Mouse (Mus musculus) liver, postnatal 0 days (tissue): ENCODE results near the gene Dusp27. TPM values are rescaled to one million over a fixed set of nuclear protein-coding genes. Genes with fewer than 3 reads are reported as not detected.

Source experiments
- ATAC-seq: fragments of 200-750 bp; cut with Nextera tagmentation; 2 replicates; pipeline ENCODE4 v1.8.0; 2017; ENCODE audit warnings: mild to moderate bottlenecking, moderate library complexity
- DNase-seq: peaks from one replicate; pipeline ENCODE4 v3.0.0-alpha.2; 2016
- H3K27ac ChIP-seq: fragments of 300-500 bp; sonication (generic); 2 replicates; pipeline ENCODE4 v1.5.1; 2014; ENCODE audit warnings: antibody characterized with exemption, moderate library complexity, mild to moderate bottlenecking, low read depth
- H3K27me3 ChIP-seq: fragments of 300-500 bp; sonication (generic); 2 replicates; pipeline ENCODE4 v1.6.1; 2014; ENCODE audit warnings: low read length, control low read depth, mixed read lengths; ENCODE audit not compliant: insufficient read depth
- H3K36me3 ChIP-seq: fragments of 300-500 bp; sonication (generic); replicated peaks from 2 replicates; pipeline ENCODE4 v1.6.1; 2014; ENCODE audit warnings: mild to moderate bottlenecking, control low read depth, low read length, moderate library complexity, mixed read lengths; ENCODE audit not compliant: insufficient read depth
- H3K4me1 ChIP-seq: fragments of 300-500 bp; sonication (generic); 2 replicates; pipeline ENCODE4 v1.6.1; 2014; ENCODE audit warnings: antibody characterized with exemption, mild to moderate bottlenecking, control low read depth; ENCODE audit not compliant: insufficient read depth
- H3K4me2 ChIP-seq: fragments of 300-500 bp; sonication (generic); 2 replicates; pipeline ENCODE4 v1.6.1; 2014; ENCODE audit warnings: low read depth, mild to moderate bottlenecking, low read length, moderate library complexity, mixed read lengths
- H3K4me3 ChIP-seq: fragments of 300-500 bp; sonication (generic); 2 replicates; pipeline ENCODE4 v1.5.1; 2014; ENCODE audit warnings: low read depth, low read length
- H3K9ac ChIP-seq: fragments of 300-500 bp; sonication (generic); replicated peaks from 2 replicates; pipeline ENCODE4 v1.6.1; 2014; ENCODE audit warnings: mild to moderate bottlenecking, moderate library complexity
- H3K9me3 ChIP-seq: fragments of 300-500 bp; sonication (generic); 2 replicates; pipeline ENCODE4 v1.6.1; 2016; ENCODE audit warnings: mild to moderate bottlenecking, control low read depth, low read length, mixed read lengths
- CTCF ChIP-seq: sonication (generic); IDR thresholded peaks from 2 replicates; pipeline ENCODE4 v1.5.1; 2016; ENCODE audit warnings: antibody characterized with exemption, low read depth
- EP300 ChIP-seq: IDR thresholded peaks from 2 replicates; pipeline ENCODE4 v1.6.1; 2016; ENCODE audit warnings: antibody characterized with exemption, low read depth, mild to moderate bottlenecking
- WGBS: fragments of 180-500 bp; shearing (Covaris S2); extraction: QIAGEN DNeasy Blood & Tissue Kit; methylation state at CpG from one replicate; pipeline ENCODE4 v1.1.7; 2014; ENCODE audit not compliant: insufficient replicate concordance; 5-methylcytosine and 5-hydroxymethylcytosine counted together
- polyA plus RNA-seq: library from polyadenylated mRNA; unstranded; fragments of >200 nt; fragmentation: Nextera tagmentation; extraction: Ambion mirVana; gene quantifications from 2 replicates; pipeline ENCODE4 v1.2.1, GENCODE M21; 2015

The Dusp27 gene
- polyA plus RNA-seq, 1 experiment from 2014 or later: 0.04 TPM

DNA sequence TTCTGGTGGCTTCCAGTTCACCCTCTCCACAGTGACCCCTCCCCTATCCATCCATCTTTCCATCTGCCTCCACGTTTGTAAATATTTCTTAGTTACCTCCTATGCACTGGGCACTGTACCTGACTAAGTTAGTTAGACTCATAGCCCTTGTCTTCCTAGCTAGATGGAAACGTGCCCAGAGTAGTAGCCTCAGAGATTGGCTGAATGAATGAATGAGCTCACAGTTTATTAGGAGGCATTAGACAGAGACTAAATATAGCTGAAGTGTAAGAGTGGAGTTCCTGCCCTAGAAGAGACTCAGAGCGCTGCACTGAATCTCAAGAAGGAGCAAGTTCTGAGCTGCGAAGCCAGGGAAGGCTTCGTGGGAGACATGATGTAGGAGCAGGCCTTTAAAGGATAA, 829 bp upstream of the Dusp27 start:
- no peaks in the 10 kb centered on the region for H3K27me3 ChIP-seq
- no peaks in the 10 kb centered on the region for H3K36me3 ChIP-seq
- 85% methylated on average over 5 of the region's 5 CpGs for WGBS
- H3K4me1 ChIP-seq: peaks cover 3% of the 10 kb centered on the region; the same call in 1 of the 2 replicates
- H3K9ac ChIP-seq: no peak overlapping the region
- H3K27ac ChIP-seq: no peak overlapping the region
- H3K4me2 ChIP-seq: no peak overlapping the region
- no peak for DNase-seq
- TF ChIP-seq EP300 (no peak), CTCF (no peak)
- ATAC-seq: no peak
- H3K4me3 ChIP-seq: no peak overlapping the region
- no peaks in the 10 kb centered on the region for H3K9me3 ChIP-seq

DNA sequence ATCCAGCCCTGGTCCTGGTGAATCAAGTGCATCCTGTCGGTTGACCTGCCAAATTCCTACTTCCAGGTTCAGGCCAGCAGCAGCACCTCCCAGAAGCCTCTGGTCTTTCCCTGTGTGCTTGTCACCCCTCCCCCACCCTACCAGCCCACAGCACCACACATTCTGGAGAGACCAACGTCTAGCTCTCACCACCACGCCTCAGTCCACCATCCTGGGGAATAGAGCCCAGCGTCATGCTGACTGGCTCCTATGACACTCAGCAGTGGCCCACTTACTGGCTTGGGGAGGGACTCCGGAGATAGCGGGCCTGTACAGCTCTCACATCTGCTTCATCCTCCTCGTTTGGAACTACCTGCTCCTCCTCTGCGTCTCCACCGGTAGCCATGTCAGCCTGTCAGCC, 927 bp downstream of the Dusp27 start:
- WGBS: 63% methylated on average over 9 of the region's 9 CpGs
- ATAC-seq: no peak
- no peaks in the 10 kb centered on the region for H3K9me3 ChIP-seq
- no peaks in the 10 kb centered on the region for H3K36me3 ChIP-seq
- no peak overlapping the region for H3K4me2 ChIP-seq
- H3K4me1 ChIP-seq: peaks cover 3% of the 10 kb centered on the region; the same call in 1 of the 2 replicates
- no peak overlapping the region for H3K4me3 ChIP-seq
- H3K27ac ChIP-seq: no peak overlapping the region
- no peaks in the 10 kb centered on the region for H3K27me3 ChIP-seq
- TF ChIP-seq CTCF (no peak), EP300 (no peak)
- DNase-seq: no peak
- H3K9ac ChIP-seq: no peak overlapping the region

DNA sequence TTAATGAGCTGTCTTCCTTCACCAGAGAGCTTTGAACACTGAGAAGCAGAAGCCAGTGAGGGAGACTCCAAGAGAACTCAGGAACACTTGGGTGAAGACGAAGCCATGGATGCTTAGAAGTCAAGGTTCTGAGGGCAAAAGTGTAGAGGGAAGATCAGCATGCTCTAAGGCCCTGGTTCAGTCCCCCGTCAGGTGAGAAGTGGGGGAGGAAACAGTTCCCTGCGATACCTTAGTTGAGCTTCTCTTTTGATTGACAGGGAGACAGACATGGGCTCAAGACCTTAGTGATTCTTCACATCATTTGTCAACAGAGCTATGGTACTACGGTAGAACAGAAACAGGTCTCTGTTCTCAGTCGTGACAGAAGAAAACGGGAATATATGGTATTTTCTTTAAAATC, 1.4 kb downstream of the Dusp27 start:
- Histone ChIP-seq H3K4me2 (no peak overlapping the region), H3K4me1 (peaks cover 3% of the 10 kb centered on the region; the same call in 1 of the 2 replicates), H3K36me3 (no peaks in the 10 kb centered on the region), H3K4me3 (no peak overlapping the region), H3K27ac (no peak overlapping the region), H3K9ac (no peak overlapping the region), H3K27me3 (no peaks in the 10 kb centered on the region), H3K9me3 (no peaks in the 10 kb centered on the region)
- TF ChIP-seq CTCF (no peak), EP300 (no peak)
- no peak for DNase-seq
- WGBS: 83% methylated on average over 6 of the region's 6 CpGs
- no peak for ATAC-seq

DNA sequence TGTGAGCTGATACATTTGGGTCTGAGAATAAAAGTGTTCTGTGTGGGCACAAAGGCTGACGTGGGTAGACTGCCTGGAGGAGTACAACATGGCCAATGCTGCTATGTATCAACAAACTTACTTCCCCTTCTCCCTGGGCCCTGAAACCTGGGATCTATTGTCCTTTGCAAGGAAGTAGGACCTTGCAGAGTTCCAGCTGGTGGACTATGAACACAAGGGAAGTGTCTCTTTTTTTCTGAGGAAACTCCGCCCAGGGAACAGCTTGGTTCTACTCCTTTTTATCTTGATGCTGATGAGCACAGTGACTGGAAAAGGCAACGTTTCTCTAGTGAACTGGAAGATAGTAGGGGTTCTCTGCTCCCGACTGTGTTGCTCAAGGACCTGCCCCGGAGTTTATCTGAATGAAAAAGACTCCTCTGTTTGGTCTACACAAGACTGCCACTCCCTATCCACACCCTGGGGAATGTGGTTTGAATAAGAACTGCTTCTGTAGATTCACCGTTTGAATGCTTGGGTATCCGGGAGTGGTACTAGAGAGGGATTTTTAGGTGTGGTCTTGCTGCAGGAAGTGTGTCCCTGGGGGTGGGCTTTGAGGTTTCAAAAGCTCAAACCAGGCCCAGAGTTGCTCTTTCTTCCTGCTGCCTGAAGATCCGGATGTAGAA, 2.7 kb downstream of the Dusp27 start:
- no peaks in the 10 kb centered on the region for H3K27me3 ChIP-seq
- H3K4me2 ChIP-seq: no peak overlapping the region
- H3K36me3 ChIP-seq: no peaks in the 10 kb centered on the region
- TF ChIP-seq CTCF: no peak
- TF ChIP-seq EP300: no peak
- no peak overlapping the region for H3K27ac ChIP-seq
- H3K4me3 ChIP-seq: no peak overlapping the region
- H3K9me3 ChIP-seq: no peaks in the 10 kb centered on the region
- DNase-seq: no peak
- ATAC-seq: peak; percentile 43; the same call in 1 of the 2 replicates
- H3K4me1 ChIP-seq: peaks cover 3% of the 10 kb centered on the region; the same call in 1 of the 2 replicates
- 47% methylated on average over 8 of the region's 8 CpGs for WGBS
- no peak overlapping the region for H3K9ac ChIP-seq

DNA sequence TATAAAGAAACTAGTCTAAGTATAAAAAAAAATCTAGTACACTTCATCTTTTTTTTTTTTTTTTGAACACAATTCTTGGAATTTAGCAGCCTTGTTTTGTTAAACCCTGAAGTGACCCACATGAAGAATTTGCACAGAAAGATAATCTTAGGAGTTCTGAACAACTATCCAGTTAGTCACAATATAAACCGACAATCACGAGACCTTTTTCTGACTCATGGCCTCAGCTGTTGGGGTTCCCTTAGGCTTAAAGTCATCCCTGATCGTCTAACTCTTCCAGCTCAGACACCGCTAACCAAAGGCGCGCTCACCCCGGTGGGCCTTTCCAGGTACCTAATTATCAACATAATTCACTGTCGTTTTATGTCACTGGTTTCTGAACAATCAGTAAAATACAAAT, 4.0 kb downstream of the Dusp27 start:
- H3K27ac ChIP-seq: no peak overlapping the region
- WGBS: 91% methylated on average over 8 of the region's 8 CpGs
- H3K9ac ChIP-seq: no peak overlapping the region
- peaks cover 3% of the 10 kb centered on the region; the same call in 1 of the 2 replicates for H3K4me1 ChIP-seq
- no peak overlapping the region for H3K4me2 ChIP-seq
- no peaks in the 10 kb centered on the region for H3K27me3 ChIP-seq
- H3K4me3 ChIP-seq: no peak overlapping the region
- no peaks in the 10 kb centered on the region for H3K36me3 ChIP-seq
- no peaks in the 10 kb centered on the region for H3K9me3 ChIP-seq
- no peak for ATAC-seq
- TF ChIP-seq CTCF: no peak
- no peak for TF ChIP-seq EP300
- no peak for DNase-seq

DNA sequence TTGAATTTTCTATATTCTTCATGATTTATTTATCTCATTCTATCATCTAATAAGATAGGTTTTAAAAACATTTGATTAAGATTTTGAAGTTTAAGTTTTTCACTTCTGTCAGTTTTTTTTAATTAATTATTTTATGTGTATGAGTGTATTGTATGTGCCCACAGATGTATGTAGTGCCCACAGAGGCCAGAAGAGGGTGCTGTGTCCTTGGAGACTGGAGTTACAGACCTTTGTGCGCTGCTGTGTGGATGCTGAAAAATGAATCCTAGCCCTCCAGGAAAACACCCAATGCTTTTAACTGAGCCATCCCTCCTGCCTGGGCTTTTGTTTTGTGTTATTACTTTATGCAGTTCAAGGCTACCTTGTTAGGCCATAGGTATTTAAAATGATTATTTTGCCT, 4.7 kb downstream of the Dusp27 start:
- peak; percentile 16; the same call in 1 of the 2 replicates for TF ChIP-seq CTCF
- no peak for TF ChIP-seq EP300
- H3K4me3 ChIP-seq: no peak overlapping the region
- 91% methylated on average over 1 of the region's 1 CpGs for WGBS
- H3K27ac ChIP-seq: no peak overlapping the region
- no peaks in the 10 kb centered on the region for H3K27me3 ChIP-seq
- no peak overlapping the region for H3K4me2 ChIP-seq
- DNase-seq: no peak
- H3K36me3 ChIP-seq: no peaks in the 10 kb centered on the region
- ATAC-seq: no peak
- no peak overlapping the region for H3K9ac ChIP-seq
- peaks cover 3% of the 10 kb centered on the region; the same call in 1 of the 2 replicates for H3K4me1 ChIP-seq
- no peaks in the 10 kb centered on the region for H3K9me3 ChIP-seq

DNA sequence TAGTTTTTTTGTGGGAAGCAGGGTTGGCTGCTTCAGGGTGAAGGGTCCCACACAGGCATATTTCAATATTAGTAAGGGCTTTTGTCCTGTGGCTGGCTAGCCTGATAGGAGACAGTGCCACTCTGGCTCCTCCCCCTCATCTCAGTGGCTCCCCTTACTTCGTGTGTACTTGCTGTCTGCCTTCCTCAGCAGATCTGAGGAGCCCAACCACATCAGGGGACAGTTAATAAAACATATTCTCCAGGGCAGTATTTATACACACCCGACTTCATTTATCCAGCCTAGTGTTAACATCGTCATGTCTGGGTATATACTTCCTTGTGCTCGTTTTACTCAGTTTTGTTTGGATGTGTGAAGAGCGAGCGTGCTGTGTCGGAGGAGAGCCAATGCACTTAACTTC, 5.6 kb downstream of the Dusp27 start:
- Histone ChIP-seq H3K9me3 (no peaks in the 10 kb centered on the region), H3K27me3 (no peaks in the 10 kb centered on the region), H3K4me2 (no peak overlapping the region), H3K9ac (no peak overlapping the region), H3K4me3 (no peak overlapping the region), H3K4me1 (no peaks in the 10 kb centered on the region), H3K27ac (no peak overlapping the region), H3K36me3 (no peaks in the 10 kb centered on the region)
- WGBS: 72% methylated on average over 7 of the region's 7 CpGs
- no peak for TF ChIP-seq EP300
- no peak for TF ChIP-seq CTCF
- DNase-seq (no peak), ATAC-seq (no peak)
